Mouse (Mus musculus): Measurements from ENCODE around the gene Ttc33.
A peak's percentile ranks its signal among the peaks of the same experiment; 100 is the strongest.

The Ttc33 gene

DNA sequence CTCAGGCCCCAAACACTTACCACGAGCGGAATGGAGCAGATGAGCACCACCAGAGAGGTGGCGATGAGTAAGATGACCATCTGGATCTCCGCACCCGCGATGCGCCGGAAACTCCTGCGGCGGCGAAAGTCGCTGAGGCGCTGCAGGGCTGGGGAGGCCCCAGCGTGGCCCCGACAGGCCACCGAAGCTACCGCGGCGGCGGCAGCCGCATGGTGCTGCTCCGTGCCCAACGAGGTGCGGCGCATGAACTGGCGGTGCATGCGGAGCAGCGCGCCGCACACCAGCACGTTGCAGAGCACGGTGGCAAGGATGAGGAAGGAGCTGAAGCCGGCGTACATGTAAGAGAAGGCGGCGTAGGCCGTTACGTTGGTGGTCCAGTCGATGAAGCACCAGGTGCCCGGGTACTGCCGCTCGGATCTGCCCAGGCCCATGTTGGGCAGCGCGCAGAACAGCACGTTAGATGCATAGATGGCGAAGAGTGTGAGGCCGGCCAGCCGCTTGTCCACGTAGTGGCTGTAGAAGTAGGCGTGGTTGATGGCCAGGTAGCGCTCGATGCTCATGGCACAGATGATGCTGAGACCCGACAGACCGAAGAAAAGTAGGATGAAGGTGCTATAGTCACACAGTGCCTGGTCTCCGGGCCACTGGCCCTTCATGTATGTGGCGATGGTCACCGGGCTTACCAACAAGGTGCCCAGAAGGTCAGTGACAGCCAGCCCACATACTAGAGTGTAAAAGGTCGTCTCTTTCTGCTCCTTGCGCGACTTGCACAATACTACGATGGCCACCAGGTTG, 57.1 kb downstream of the Ttc33 start:
- peak; percentile 37 to 52 for DNase-seq

DNA sequence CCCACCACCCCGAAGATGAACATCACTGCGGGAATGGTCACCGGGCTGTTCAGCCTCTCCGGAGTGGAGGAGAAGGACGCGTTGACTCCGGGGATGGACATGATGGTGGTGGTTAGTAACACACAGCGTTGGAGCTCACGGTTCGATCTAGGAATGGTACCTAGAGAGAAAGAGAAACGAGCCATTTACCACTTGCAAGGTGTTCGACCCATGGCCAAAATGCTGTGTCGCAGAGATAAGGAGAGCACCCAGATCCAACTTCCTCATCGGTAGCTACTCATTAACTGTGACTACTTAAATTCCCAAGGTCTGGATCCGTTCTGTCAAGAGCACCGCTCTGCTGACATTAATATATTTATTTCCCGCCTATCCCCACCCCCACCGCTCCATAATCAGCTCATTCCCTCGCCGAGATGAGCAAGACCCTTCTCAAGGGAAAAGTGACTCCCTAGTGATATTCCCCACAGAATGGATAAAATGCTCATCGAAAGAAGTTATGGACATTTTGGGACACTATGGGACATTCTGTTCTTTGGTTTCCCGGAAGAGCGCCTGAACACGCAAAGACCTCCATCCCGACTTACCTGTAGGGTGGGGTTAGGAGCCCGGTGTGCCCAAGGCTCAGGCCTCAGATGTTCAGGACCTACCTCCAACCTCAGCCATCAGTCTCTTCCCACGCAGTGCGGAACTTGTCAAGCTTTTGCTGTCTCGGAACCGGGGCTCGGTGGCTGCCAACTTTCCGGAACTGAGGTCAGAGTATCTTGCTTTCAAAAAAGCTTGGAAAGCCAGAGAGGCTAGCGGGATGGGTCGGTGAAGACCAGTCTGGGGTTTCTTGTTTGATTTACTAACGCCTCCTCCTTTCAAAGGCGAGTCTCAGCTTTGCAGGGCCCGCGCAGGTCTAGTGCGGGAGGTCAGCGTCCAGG, 58.0 kb downstream of the Ttc33 start:
- no peak for DNase-seq

DNA sequence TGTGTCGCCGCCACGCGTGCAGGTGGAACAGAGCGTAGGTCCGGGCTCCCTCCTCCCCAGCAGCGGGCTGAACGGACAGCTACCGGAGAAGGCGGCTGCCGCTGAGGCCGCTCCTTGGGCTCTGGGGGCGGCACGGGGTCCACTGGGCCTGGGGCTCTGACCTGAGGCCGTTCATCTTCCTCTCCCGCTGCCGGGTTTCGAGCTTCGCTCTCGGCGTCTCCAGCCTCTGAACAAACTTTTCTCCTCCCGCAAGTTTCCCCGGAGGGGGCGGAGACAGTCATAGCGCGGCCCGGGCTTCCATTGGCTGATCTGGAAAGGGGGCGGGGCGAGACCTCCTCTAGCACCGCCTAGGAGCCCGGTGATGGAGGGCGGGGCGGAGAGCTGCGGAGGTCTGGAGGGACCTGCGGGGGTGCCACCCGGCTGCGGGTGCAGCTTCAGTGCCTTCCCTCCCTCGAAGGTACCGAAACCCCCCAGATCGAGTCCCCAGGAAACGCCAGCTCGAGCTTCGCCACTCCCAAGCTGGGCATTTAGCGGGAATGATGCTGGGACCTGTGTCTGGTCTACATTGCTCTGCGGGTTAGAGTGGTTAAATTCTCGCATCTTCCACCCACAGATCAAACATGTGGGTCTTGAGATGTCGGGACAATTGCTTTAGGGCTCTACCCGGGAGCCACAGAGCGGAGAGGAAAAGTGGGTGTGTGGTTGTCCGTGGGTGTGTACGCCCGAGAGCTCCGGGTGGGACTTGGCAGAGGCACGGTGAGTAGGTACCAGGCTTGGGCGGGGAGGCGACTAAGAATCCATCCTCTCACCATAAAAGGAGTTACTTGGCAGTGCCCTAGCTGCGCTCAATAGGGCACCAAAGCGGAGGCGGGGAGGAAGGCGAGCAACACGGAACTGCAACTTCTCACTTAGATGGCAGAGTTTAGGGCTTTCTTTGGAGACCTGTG, 58.9 kb downstream of the Ttc33 start, which contains the start of gene Ptger4:
Ptger4 (minus strand) TSS at position 229 of the 947 bp plus-strand sequence.
- DNase-seq, result peak; percentile 95 to 98

DNA sequence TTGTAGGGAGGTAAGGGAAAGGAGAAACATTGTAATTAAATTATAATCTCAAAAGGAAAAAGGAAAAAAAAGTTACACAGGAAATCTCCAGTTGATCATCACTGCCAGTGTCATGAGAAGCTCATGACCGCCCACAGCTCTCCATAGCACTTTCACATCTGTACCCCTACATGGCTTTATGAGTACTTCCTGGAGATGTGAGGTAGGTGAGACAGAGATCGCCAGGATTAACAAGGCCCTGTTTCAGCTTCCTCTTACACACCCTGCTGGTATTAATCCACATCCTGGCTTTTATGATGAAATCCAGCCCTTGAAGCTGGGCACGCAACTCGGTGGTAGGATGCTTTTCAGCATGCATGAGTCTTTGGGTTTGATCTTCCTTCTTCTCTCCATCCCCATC, 64.9 kb downstream of the Ttc33 start:
- no peak for DNase-seq

DNA sequence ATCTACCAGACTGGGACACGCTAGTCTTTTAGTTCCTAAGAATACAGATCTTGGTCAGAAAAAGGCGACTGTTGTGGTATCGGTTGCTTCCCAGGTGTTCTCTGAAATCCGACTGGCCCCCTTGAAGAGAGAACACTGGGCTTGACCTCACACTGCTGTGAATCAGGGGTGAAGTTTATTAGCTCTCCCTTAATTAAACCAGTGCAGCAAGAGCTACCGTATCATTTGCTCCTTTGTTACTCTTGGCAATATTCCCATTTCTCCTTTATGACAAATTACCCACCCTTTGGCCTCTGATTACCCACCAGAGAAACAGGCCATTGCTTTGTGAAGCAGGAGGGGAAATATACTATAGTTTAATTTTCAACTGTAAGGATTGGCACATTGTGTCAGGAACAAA, 74.9 kb downstream of the Ttc33 start:
- DNase-seq, result no peak

DNA sequence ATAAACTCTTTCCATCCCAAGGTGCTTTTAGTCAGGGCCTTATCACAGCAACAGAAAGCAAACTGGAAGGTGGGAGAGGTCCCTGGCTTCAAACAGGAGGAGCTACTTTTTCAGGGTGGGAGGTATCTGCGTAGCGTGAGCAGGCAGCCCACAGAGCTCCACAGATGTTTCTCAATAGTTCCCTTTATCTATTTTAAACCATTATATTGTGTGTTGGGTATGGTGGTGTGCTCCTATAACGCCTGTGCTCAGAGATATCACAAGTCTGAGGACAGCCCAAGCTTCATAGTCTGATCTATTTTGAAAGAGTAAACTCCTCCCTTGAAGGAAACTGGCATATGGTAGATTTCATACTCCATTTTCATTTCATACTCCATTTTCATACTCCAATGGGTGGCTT, 75.7 kb downstream of the Ttc33 start:
- DNase-seq, result no peak

DNA sequence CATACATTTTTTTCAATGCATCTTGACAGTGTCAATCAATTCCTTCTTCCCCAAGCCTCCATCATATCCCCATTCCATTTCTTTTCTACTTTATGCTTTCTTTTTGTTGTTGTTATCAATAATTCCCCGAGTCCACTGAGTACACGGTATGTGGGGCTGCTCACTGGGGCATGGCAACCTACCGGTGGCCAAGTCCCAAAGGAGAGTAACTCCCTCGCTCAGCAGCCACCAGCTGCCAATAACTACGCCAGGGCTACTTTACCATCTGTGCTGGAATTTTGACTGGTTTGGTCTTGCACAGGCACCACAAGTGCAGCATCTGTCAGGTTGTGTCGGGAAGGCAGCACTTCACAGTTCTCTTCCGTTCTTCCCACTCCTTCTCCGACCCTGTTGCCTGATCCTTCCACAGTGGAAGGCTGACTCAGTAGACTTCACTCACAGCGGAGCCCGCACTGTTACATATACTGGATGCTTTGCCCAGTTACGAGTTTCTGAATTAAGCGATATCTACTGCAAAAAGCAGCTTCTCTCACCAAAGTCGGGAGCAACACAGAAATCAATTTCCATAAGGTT, 76.9 kb downstream of the Ttc33 start:
- no peak for DNase-seq

DNA sequence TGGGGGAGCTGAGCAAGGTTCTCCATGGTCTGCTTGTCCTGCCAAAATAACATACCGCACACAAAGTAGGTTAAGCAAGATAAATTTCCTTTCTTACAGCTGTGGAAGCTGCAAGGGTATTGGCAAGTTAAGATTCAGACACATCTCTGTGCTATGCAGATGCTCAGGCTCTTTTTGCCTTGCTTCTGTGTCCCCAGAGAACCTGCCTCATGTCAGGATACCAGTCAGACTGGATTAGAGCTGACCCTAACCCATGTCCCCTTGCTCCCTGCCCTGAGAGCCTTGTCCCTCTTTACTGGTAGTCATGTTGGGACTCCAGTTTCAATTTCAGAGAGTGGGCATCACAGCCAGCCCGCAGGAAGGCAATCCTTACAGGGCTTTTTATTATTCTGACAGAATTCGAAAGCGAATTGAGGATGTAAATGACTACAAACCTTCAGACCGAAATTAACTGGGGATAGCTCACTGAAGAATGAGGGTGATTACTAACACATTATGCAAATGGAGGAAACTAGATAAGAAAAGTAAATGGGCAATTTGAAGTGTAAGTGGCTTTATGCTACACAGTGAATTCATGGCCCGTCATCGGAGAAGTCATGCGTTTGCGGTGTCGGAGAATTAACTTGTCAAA, 77.7 kb downstream of the Ttc33 start:
- no peak for DNase-seq

DNA sequence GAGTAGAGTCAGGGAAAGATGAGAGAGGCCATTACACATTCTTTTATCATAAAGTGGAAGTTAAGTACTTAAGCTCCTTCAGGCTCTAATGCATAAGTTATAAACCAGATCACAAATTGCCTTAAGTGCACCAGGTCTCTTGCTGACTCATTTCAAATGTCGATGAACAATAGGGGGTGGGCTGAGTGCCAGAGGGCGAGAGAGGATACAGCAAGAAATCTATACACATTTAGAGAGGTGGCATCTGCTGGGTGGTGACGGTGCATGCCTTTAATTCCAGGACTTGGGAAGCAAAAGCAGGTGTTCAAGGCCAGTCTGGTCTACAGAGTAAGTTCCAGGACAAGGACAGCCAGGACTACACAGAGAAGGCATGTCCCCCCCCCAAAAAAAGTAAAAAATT, 80.8 kb downstream of the Ttc33 start:
- DNase-seq, result no peak
